ENCODE assay signal across 12 mouse cellular contexts in genomic region chr9:85609152-85609551, GRCm38 (mm10).
DNase-seq lines count a peak whose midpoint lies in the region; ATAC-seq lines count a peak whose summit lies in the region.
"Had no signal": no experiment of that assay in that cellular context is flagged by ENCODE, and none has a peak within 500 bp of the region (broad histone marks: within the 10 kb centered on the region; RNA-seq: fewer than 3 reads in every experiment).

No protein-coding gene starts in this region.

- no peaks in the 10 kb centered on the region for H3K4me1 ChIP-seq in midbrain, embryonic 14.5 days (ENCODE audit: control insufficient read depth, insufficient read depth, low read length)
- no peaks in the 10 kb centered on the region for H3K4me1 ChIP-seq in midbrain, embryonic 16.5 days (ENCODE audit: control insufficient read depth, insufficient read depth, low read length)
- H3K4me1 ChIP-seq: neural tube, embryonic 12.5 days had no signal

- peak; percentile 47; the same call in 1 of the 2 replicates for ATAC-seq in midbrain, embryonic 14.5 days (ENCODE audit: low FRiP score, low TSS enrichment)
- ATAC-seq in midbrain, embryonic 16.5 days, result no peak

- 73% methylated on average over 3 of the region's 3 CpGs for WGBS in midbrain, embryonic 14.5 days
- WGBS in midbrain, embryonic 16.5 days, result 73% methylated on average over 3 of the region's 3 CpGs

- no peaks in the 10 kb centered on the region for H3K36me3 ChIP-seq in midbrain, embryonic 14.5 days (ENCODE audit: control insufficient read depth, insufficient read depth, low read length)
- no peaks in the 10 kb centered on the region for H3K36me3 ChIP-seq in midbrain, embryonic 16.5 days (ENCODE audit: control insufficient read depth, insufficient read depth, low read length)
- H3K36me3 ChIP-seq: neural tube, embryonic 12.5 days had no signal

- H3K27ac ChIP-seq in midbrain, embryonic 14.5 days (replicated peaks; ENCODE audit: low read depth, low read length), result no peak overlapping the region
- H3K27ac ChIP-seq in midbrain, embryonic 16.5 days (ENCODE audit: low read length), result no peak overlapping the region
- H3K27ac ChIP-seq: macrophage; neural tube, embryonic 12.5 days had no signal

- no peak overlapping the region for H3K4me3 ChIP-seq in midbrain, embryonic 14.5 days (replicated peaks; ENCODE audit: low read depth, low read length)
- no peak overlapping the region for H3K4me3 ChIP-seq in midbrain, embryonic 16.5 days (ENCODE audit: low read depth, low read length)
- H3K4me3 ChIP-seq: neural tube, embryonic 12.5 days had no signal

- no peaks in the 10 kb centered on the region for H3K9me3 ChIP-seq in midbrain, embryonic 14.5 days (ENCODE audit: control insufficient read depth, low read length)
- H3K9me3 ChIP-seq in midbrain, embryonic 16.5 days (replicated peaks; ENCODE audit: control insufficient read depth, low read length, poor library complexity, severe bottlenecking), result no peaks in the 10 kb centered on the region
- H3K9me3 ChIP-seq: neural tube, embryonic 12.5 days had no signal

- H3K9ac ChIP-seq in midbrain, embryonic 14.5 days (replicated peaks; ENCODE audit: low read length), result no peak overlapping the region
- no peak overlapping the region for H3K9ac ChIP-seq in midbrain, embryonic 16.5 days (ENCODE audit: low read depth, low read length)
- H3K9ac ChIP-seq: neural tube, embryonic 12.5 days had no signal

- no peaks in the 10 kb centered on the region for H3K27me3 ChIP-seq in midbrain, embryonic 14.5 days (ENCODE audit: control insufficient read depth, insufficient read depth, low read length)
- no peaks in the 10 kb centered on the region for H3K27me3 ChIP-seq in midbrain, embryonic 16.5 days (ENCODE audit: control insufficient read depth, insufficient read depth, low read depth, low read length)
- H3K27me3 ChIP-seq: neural tube, embryonic 12.5 days had no signal

- no peak overlapping the region for H3K4me2 ChIP-seq in midbrain, embryonic 14.5 days (ENCODE audit: low read length)
- H3K4me2 ChIP-seq in midbrain, embryonic 16.5 days (ENCODE audit: low read length), result no peak overlapping the region
- H3K4me2 ChIP-seq: neural tube, embryonic 12.5 days had no signal

- peak; percentile 19 for DNase-seq in midbrain, embryonic 14.5 days
- DNase-seq in cerebellum, postnatal 14 days, result peak; percentile 60 to 71
- DNase-seq in layer of hippocampus, adult 8-10 months (ENCODE audit: low spot score in 2 of 2), result peak; percentile 53 to 67
- peak; percentile 40 for DNase-seq in right cerebral cortex, postnatal 4 days
- DNase-seq in kidney, postnatal 36 days, result no peak
- DNase-seq in adrenal gland, postnatal 10 days, result no peak
- no peak for DNase-seq in kidney, postnatal 25 days
- DNase-seq: liver; thymus, postnatal 4 days had no signal

Comparison
In these comparisons a context has a peak if more than half of its experiments do, and no peak if none do; other contexts are left out.
1. DNase-seq: peak in midbrain, embryonic 14.5 days (single experiment), cerebellum, postnatal 14 days (2 of 2), layer of hippocampus, adult 8-10 months (2 of 2) and right cerebral cortex, postnatal 4 days (single experiment); none in kidney, postnatal 36 days (0 of 2), adrenal gland, postnatal 10 days (single experiment) and kidney, postnatal 25 days (0 of 2).